Mouse (Mus musculus): ENCODE results near the gene Gm21969. TPM values are rescaled to one million over a fixed set of nuclear protein-coding genes. Genes with fewer than 3 reads are reported as not detected.

Gene Gm21969
- polyA plus RNA-seq (2014; fragmentation: Nextera tagmentation; extraction: Ambion mirVana), result not detected in 2 replicates

- H3K27me3 ChIP-seq (ENCODE audit: control insufficient read depth, insufficient read depth, low read length), result no peaks in the 10 kb centered on the region
- no peaks in the 10 kb centered on the region for H3K36me3 ChIP-seq (replicated peaks; ENCODE audit: control insufficient read depth, insufficient read depth, low read depth, low read length)
- peaks cover 7% of the 10 kb centered on the region for H3K4me1 ChIP-seq (ENCODE audit: control insufficient read depth, insufficient read depth, low read length)
- no peak within 1 kb of the TSS for H3K4me3 ChIP-seq (ENCODE audit: low read depth, low read length)
- peak; percentile 68 for DNase-seq (ENCODE audit: low spot score)
- no peaks in the 10 kb centered on the region for H3K9me3 ChIP-seq (replicated peaks; ENCODE audit: control insufficient read depth, low read length)
- no peak within 1 kb of the TSS for H3K4me2 ChIP-seq (ENCODE audit: low read depth, low read length)
- 53% methylated on average over 14 of the region's 14 CpGs for WGBS
- no peak for ATAC-seq (replicated peaks; ENCODE audit: insufficient number of reproducible peaks, low FRiP score, low TSS enrichment, low read depth)
- H3K27ac ChIP-seq (replicated peaks; ENCODE audit: low read depth, low read length), result peak within 1 kb of the TSS; percentile 61; the same call in 1 of the 2 replicates
- 0 out of 2 replicates have a peak within 1 kb of the TSS, but pooled peaks have one; percentile 19 for H3K9ac ChIP-seq (replicated peaks; ENCODE audit: low read length)
Observed at GRCm38 (mm10) chr4:139602357-139603244, at the start of gene Gm21969. Gene Gm21969 (plus strand): TSS chr4:139603186.

DNA sequence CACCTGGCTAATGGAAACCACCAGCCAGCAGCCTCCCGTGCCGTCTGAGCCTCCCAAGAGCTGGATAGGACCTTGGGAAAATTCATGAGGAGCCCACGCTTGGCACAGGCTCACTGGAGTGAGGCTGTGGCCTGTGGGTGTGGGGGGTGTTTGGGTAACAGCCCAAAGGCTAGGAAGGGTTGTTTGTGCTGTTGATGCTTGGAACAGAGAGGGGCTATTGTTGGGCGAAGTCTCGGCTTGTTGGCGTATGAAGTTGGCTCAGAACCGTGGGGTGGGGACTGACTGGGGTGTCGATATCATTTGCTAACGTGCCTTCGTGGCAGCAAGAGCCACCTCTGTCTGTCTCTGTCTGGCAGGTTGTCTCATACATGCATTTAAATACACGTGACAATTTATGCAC lies 47.8 kb upstream of the Gm21969 start:
- Histone ChIP-seq H3K27ac (replicated peaks; ENCODE audit: low read depth, low read length) (no peak overlapping the region), H3K4me1 (ENCODE audit: control insufficient read depth, insufficient read depth, low read length) (no peaks in the 10 kb centered on the region), H3K9me3 (replicated peaks; ENCODE audit: control insufficient read depth, low read length) (no peaks in the 10 kb centered on the region), H3K4me2 (ENCODE audit: low read depth, low read length) (no peak overlapping the region), H3K36me3 (replicated peaks; ENCODE audit: control insufficient read depth, insufficient read depth, low read depth, low read length) (no peaks in the 10 kb centered on the region), H3K4me3 (ENCODE audit: low read depth, low read length) (no peak overlapping the region), H3K27me3 (ENCODE audit: control insufficient read depth, insufficient read depth, low read length) (no peaks in the 10 kb centered on the region), H3K9ac (replicated peaks; ENCODE audit: low read length) (no peak overlapping the region)
- no peak for ATAC-seq (replicated peaks; ENCODE audit: insufficient number of reproducible peaks, low FRiP score, low TSS enrichment, low read depth)
- WGBS, result 88% methylated on average over 11 of the region's 11 CpGs
- no peak for DNase-seq (ENCODE audit: low spot score)

DNA sequence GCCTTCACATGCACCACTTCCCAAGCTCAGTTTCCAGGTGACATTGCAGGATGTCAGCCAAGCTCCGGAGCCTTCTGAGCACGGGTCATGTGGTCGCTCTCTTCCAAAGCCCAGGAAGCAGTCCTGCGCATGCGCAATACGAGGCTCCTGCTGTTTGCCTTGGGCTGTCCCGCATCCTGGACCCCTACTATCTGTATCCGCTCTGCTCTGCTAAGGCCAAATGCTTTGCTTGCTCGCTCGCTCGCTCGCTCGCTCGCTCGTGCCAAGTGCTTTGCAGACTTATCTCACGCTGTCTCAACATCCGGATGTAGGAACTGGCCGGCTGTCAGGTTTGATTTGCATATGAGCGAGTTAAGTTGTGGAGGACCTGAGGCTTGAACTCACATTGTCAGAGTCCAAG lies 47.0 kb upstream of the Gm21969 start:
- Histone ChIP-seq H3K27ac (replicated peaks; ENCODE audit: low read depth, low read length) (no peak overlapping the region), H3K4me1 (ENCODE audit: control insufficient read depth, insufficient read depth, low read length) (no peaks in the 10 kb centered on the region), H3K27me3 (ENCODE audit: control insufficient read depth, insufficient read depth, low read length) (no peaks in the 10 kb centered on the region), H3K9ac (replicated peaks; ENCODE audit: low read length) (no peak overlapping the region), H3K36me3 (replicated peaks; ENCODE audit: control insufficient read depth, insufficient read depth, low read depth, low read length) (no peaks in the 10 kb centered on the region), H3K4me2 (ENCODE audit: low read depth, low read length) (no peak overlapping the region), H3K4me3 (ENCODE audit: low read depth, low read length) (no peak overlapping the region), H3K9me3 (replicated peaks; ENCODE audit: control insufficient read depth, low read length) (no peaks in the 10 kb centered on the region)
- DNase-seq (ENCODE audit: low spot score) (no peak), ATAC-seq (replicated peaks; ENCODE audit: insufficient number of reproducible peaks, low FRiP score, low TSS enrichment, low read depth) (no peak)
- WGBS, result 78% methylated on average over 19 of the region's 19 CpGs

- no peaks in the 10 kb centered on the region; the same call in 1 of the 2 replicates for H3K4me1 ChIP-seq (ENCODE audit: control insufficient read depth, insufficient read depth, low read length)
- no peaks in the 10 kb centered on the region for H3K9me3 ChIP-seq (replicated peaks; ENCODE audit: control insufficient read depth, low read length)
- no peaks in the 10 kb centered on the region for H3K36me3 ChIP-seq (replicated peaks; ENCODE audit: control insufficient read depth, insufficient read depth, low read depth, low read length)
- ATAC-seq (replicated peaks; ENCODE audit: insufficient number of reproducible peaks, low FRiP score, low TSS enrichment, low read depth) (no peak), DNase-seq (ENCODE audit: low spot score) (no peak)
- H3K4me3 ChIP-seq (ENCODE audit: low read depth, low read length), result no peak overlapping the region
- H3K27ac ChIP-seq (replicated peaks; ENCODE audit: low read depth, low read length), result no peak overlapping the region
- H3K9ac ChIP-seq (replicated peaks; ENCODE audit: low read length), result no peak overlapping the region
- no peak overlapping the region for H3K4me2 ChIP-seq (ENCODE audit: low read depth, low read length)
- 82% methylated on average over 15 of the region's 15 CpGs for WGBS
- H3K27me3 ChIP-seq (ENCODE audit: control insufficient read depth, insufficient read depth, low read length), result no peaks in the 10 kb centered on the region
Observed at GRCm38 (mm10) chr4:139568361-139568760, 34.6 kb upstream of the Gm21969 start.

- no peaks in the 10 kb centered on the region; the same call in 1 of the 2 replicates for H3K4me1 ChIP-seq (ENCODE audit: control insufficient read depth, insufficient read depth, low read length)
- 79% methylated on average over 10 of the region's 10 CpGs for WGBS
- no peaks in the 10 kb centered on the region for H3K9me3 ChIP-seq (replicated peaks; ENCODE audit: control insufficient read depth, low read length)
- H3K36me3 ChIP-seq (replicated peaks; ENCODE audit: control insufficient read depth, insufficient read depth, low read depth, low read length), result no peaks in the 10 kb centered on the region
- H3K4me3 ChIP-seq (ENCODE audit: low read depth, low read length), result no peak overlapping the region
- no peak overlapping the region for H3K4me2 ChIP-seq (ENCODE audit: low read depth, low read length)
- H3K9ac ChIP-seq (replicated peaks; ENCODE audit: low read length), result no peak overlapping the region
- no peaks in the 10 kb centered on the region for H3K27me3 ChIP-seq (ENCODE audit: control insufficient read depth, insufficient read depth, low read length)
- DNase-seq (ENCODE audit: low spot score), result no peak
- ATAC-seq (replicated peaks; ENCODE audit: insufficient number of reproducible peaks, low FRiP score, low TSS enrichment, low read depth), result no peak
- H3K27ac ChIP-seq (replicated peaks; ENCODE audit: low read depth, low read length), result no peak overlapping the region
Observed at GRCm38 (mm10) chr4:139570756-139571155, 32.2 kb upstream of the Gm21969 start.

- Histone ChIP-seq H3K9ac (replicated peaks; ENCODE audit: low read length) (no peak overlapping the region), H3K36me3 (replicated peaks; ENCODE audit: control insufficient read depth, insufficient read depth, low read depth, low read length) (no peaks in the 10 kb centered on the region), H3K27ac (replicated peaks; ENCODE audit: low read depth, low read length) (no peak overlapping the region), H3K27me3 (ENCODE audit: control insufficient read depth, insufficient read depth, low read length) (no peaks in the 10 kb centered on the region), H3K4me3 (ENCODE audit: low read depth, low read length) (no peak overlapping the region), H3K9me3 (replicated peaks; ENCODE audit: control insufficient read depth, low read length) (no peaks in the 10 kb centered on the region), H3K4me1 (ENCODE audit: control insufficient read depth, insufficient read depth, low read length) (no peaks in the 10 kb centered on the region), H3K4me2 (ENCODE audit: low read depth, low read length) (no peak overlapping the region)
- WGBS, result 87% methylated on average over 12 of the region's 12 CpGs
- DNase-seq (ENCODE audit: low spot score) (no peak), ATAC-seq (replicated peaks; ENCODE audit: insufficient number of reproducible peaks, low FRiP score, low TSS enrichment, low read depth) (no peak)
Observed at GRCm38 (mm10) chr4:139572928-139573512, 30.0 kb upstream of the Gm21969 start.

DNA sequence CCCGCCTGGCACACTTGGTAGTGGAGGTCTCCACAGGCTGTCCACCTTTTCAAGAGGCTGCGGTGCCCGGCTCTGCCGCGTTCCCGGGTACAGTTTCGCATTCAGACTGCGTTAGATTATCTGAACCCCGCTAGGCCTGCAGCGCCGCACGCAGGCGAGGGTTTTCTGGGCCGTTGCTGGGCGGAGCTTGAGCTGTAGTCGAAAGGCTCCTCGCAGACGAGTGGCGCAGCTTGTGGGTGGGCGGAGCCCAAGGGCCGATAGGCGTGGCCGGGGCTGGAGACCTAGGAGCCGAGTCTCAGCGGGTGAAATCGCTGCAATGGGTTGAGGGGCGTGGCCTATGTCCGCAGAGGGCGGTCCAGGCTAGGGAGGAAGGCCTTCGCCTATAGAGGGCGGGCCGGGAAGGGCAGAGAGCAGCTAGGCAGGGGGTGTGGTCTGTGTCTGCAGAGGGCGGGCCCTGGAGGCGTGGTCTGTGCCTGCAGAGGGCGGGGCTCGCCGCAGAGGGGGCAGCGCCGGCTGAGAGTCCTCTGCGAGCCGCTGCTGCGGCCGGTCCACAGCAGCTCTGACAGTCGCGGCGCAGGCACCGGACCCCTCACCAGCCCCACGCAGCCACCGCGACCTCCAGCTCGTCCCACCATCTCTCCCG lies 28.7 kb upstream of the Gm21969 start:
- under 1% methylated on average over 48 of the region's 52 CpGs for WGBS
- peak overlapping the region; percentile 77 for H3K9ac ChIP-seq (replicated peaks; ENCODE audit: low read length)
- no peaks in the 10 kb centered on the region for H3K27me3 ChIP-seq (ENCODE audit: control insufficient read depth, insufficient read depth, low read length)
- peak; percentile 100 for DNase-seq (ENCODE audit: low spot score)
- H3K36me3 ChIP-seq (replicated peaks; ENCODE audit: control insufficient read depth, insufficient read depth, low read depth, low read length), result no peaks in the 10 kb centered on the region
- ATAC-seq (replicated peaks; ENCODE audit: insufficient number of reproducible peaks, low FRiP score, low TSS enrichment, low read depth), result peak; percentile 96
- peak overlapping the region; percentile 99 for H3K4me2 ChIP-seq (ENCODE audit: low read depth, low read length)
- H3K4me3 ChIP-seq (ENCODE audit: low read depth, low read length), result peak overlapping the region; percentile 83
- H3K4me1 ChIP-seq (ENCODE audit: control insufficient read depth, insufficient read depth, low read length), result no peaks in the 10 kb centered on the region
- H3K9me3 ChIP-seq (replicated peaks; ENCODE audit: control insufficient read depth, low read length), result no peaks in the 10 kb centered on the region
- H3K27ac ChIP-seq (replicated peaks; ENCODE audit: low read depth, low read length), result peak overlapping the region; percentile 72

All from embryonic facial prominence, embryonic 11.5 days (tissue).